Mouse (Mus musculus) bone marrow, adult 2 months (tissue): ENCODE data around the gene Eif3a.

Source experiments
- CTCF ChIP-seq: fragments of 200-500 bp; IDR thresholded peaks from 2 replicates; pipeline ENCODE4 v1.5.1; 2011; ENCODE audit warnings: low read length, control low read depth; ENCODE audit not compliant: control insufficient read depth, insufficient read depth
- POLR2A ChIP-seq: fragments of 200-500 bp; IDR thresholded peaks from 2 replicates; pipeline ENCODE4 v1.6.1; 2011; ENCODE audit warnings: low read depth, mild to moderate bottlenecking, control low read depth, low read length, borderline replicate concordance; ENCODE audit not compliant: control insufficient read depth

DNA sequence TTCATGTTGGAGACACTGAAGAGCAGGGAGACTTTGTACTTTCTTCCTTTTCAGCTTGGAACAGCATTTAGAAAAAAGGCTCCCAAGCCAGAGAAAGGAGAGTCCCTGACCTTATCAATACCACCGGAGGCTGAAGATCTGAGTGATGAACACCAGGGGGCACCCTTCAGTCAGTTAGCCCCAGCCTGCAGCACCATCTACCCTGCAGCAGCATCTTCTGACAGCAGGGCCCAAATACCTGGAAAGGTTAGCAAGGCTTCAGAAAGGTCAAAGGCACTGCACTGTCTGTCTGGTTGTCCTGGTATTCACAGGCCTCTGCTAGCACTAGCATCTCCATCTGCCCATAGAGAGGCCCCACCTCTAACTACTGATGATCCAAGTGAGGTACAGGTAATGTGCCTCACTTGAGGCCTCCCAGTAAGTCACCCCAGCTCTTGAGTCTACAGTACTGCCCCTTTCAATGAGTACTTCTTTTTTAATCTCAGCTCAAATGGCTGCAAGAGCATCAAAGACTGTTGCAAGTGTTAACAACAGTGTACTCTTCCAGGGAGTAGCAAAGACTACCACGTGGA, 60.1 kb downstream of the Eif3a start:
- TF ChIP-seq POLR2A, result no peak
- TF ChIP-seq CTCF, result peak; percentile 89
